Mouse (Mus musculus) 3134 (cell line): Measurements from ENCODE around the gene Slc46a2.
A peak's percentile ranks its signal among the peaks of the same experiment; 100 is the strongest.

ENCODE experiments used
- DNase-seq: peaks from one replicate; pipeline ENCODE4 v3.0.0-alpha.2; 2011; ENCODE audit warnings: low spot score; ENCODE audit not compliant: insufficient read length; ENCODE audit errors: extremely low read depth

Slc46a2 gene

GRCm38 (mm10) chr4:59892731-59893130, 22.1 kb downstream of the Slc46a2 start:
- DNase-seq: no peak

GRCm38 (mm10) chr4:59891723-59892416, 23.0 kb downstream of the Slc46a2 start:
- no peak for DNase-seq

- DNase-seq: no peak
Measured at GRCm38 (mm10) chr4:59890086-59890600, 24.7 kb downstream of the Slc46a2 start.

DNA sequence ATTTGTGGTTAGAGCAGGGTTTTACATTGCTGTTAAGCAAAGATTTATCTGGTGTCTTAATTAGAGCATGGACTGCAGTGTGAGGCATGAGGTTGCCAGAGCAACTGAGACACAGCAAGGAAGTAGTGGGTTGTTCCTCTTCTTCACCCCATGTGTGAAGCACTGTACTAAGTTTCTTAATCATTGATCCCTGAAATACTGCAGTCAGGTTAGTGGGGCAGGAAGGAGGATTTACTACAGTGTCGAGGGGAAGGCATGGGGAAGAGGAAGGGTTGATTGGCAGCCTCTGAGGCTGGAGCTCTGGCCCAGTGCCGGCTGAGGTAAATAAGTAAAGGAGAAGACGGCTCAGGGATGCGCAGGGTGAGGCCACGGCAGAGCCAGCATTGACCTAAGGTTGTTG, 26.8 kb downstream of the Slc46a2 start:
- no peak for DNase-seq

DNA sequence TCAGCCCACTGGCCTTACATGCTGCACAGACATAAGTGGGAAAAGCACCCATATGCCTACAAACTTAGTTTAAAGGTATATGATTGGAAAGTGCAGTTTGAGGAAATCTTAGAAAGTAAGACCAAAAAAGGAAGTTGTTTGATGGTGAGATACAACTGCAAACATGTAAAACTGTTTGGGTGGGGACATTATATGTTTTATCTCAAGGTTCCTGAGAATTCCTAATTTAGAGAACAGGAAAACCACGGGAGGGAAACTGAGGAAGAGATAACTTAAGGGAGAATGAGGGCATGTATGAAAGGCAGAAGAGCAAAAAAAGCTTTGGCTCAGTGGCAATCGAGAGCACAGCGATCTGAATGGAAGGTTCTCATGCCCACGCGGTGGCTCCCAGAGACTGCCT, 27.8 kb downstream of the Slc46a2 start:
- DNase-seq: no peak

DNA sequence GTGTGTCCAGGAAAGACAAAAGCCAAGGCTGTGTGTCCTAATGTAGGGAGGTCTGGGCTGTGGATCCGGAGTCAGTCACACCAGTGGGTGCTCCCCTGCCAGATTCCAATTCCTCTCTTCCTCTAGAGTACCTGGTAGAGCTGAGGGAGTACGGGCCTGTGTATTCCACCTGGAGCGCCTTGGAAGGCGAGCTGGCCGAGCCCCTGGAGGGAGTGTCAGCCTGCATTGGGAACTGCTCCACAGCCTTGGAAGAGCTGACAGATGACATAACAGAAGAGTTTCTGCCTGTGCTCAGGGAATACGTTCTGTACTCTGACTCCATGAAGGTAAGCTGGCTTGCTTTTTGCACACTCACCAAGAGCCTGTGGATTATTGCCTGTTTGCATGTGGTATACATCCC, 28.6 kb downstream of the Slc46a2 start:
- DNase-seq: no peak

- no peak for DNase-seq
Measured at GRCm38 (mm10) chr4:59884136-59884696, 30.6 kb downstream of the Slc46a2 start.

GRCm38 (mm10) chr4:59881210-59881609, 33.6 kb downstream of the Slc46a2 start:
- DNase-seq: no peak

- no peak for DNase-seq
Measured at GRCm38 (mm10) chr4:59880725-59881124, 34.1 kb downstream of the Slc46a2 start.

- no peak for DNase-seq
Measured at GRCm38 (mm10) chr4:59879444-59879843, 35.4 kb downstream of the Slc46a2 start.

DNA sequence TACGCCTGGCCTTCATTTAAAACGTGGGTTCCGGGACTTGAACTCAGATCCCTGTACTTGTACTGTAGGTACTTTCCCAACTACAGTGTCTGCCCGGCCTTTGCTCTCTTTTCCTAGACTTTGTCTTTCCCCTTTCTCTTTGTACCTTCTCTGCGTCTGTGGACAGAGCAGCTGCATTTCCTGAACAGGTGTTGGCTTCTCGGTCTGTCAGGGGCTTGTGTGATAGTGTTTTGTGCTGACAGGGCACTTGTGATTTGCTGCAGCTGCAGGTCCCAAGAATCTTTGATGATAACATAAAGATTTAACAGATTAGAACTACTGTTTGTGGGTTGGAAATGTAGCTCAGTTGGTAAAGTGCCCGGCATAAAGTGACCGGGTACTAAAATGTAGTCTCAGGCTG, 36.3 kb downstream of the Slc46a2 start:
- no peak for DNase-seq

DNA sequence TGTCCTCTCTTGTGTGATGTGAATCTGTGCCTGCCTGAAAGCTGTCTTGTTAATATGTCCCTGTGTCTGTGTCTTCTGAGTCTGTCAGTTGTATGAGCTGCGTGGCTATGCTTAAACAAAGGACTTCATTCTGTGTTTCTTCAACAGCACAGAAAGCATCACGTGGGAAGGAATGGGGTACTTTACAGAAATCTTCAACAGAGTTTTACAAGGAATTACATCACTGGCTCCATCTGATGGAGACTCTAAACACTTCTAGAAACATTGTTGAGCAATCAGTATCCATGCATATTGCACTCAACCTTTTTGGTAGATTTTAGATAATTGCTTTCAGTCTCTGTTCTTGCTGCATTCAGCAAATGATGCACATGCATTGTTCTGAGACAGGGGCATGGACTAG, 37.8 kb downstream of the Slc46a2 start:
- no peak for DNase-seq

DNA sequence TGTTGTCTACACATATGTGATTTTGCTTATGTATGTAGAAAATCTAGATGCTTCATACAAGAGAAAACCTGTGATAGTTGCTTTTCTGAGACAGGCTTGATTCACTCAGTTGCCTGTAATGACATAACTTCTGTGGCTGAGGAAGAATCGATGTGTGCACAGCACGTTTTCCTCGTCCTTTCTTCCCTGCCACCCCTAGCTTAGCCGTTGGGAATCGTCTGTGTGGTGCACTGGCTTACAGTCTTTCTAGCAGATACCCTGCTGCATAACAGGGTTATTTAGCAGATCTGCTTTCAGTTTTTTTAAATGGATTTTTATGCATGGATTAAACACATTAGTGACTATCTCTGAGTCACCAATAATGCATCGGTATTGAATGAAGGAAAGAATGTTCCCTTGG, 38.3 kb downstream of the Slc46a2 start:
- DNase-seq: no peak

- no peak for DNase-seq
Measured at GRCm38 (mm10) chr4:59873830-59874229, 41.0 kb downstream of the Slc46a2 start.

GRCm38 (mm10) chr4:59873240-59873639, 41.6 kb downstream of the Slc46a2 start:
- DNase-seq: no peak

GRCm38 (mm10) chr4:59870859-59871591, 43.8 kb downstream of the Slc46a2 start:
- peak; percentile 46 for DNase-seq

DNA sequence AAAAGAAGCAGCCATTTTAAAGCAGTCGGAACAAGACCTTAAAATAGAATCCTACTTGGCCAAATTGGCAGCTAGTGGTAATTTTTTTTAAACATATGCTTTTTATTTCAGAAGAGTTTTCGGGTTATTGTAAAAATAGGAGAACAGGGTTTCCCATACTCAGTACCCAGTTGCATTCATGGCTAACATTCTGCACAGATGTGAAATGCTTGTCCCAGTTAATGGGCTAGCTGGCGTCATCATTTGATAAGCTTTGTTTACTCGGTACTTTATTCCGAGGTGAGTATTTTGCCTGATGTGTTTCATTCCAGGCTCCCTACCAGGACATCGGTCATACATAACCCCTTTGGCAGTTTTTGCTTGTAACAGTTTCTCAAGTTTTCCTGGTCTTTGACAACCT, 44.4 kb downstream of the Slc46a2 start:
- no peak for DNase-seq

GRCm38 (mm10) chr4:59869488-59870057, 45.3 kb downstream of the Slc46a2 start:
- peak; percentile 64 for DNase-seq

DNA sequence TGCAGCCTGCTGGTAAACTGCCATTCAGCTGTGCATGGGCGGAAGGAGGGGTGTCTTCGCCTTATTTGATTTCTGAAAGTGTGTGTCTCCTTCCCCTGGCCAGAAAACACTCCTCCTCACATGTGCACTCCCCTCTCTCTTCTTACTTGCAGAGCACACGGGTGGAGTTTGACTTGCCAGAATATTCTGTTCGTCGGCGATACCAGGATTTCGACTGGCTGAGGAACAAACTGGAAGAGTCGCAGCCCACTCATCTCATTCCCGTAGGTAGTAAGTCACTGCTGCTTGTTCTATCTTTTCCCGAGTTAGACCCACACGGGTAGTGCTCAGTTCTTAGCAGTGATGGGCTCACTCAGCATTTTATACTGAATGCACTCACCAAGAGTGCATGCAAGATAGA, 46.8 kb downstream of the Slc46a2 start:
- no peak for DNase-seq

GRCm38 (mm10) chr4:59863869-59864268, 51.0 kb downstream of the Slc46a2 start:
- DNase-seq: no peak

DNA sequence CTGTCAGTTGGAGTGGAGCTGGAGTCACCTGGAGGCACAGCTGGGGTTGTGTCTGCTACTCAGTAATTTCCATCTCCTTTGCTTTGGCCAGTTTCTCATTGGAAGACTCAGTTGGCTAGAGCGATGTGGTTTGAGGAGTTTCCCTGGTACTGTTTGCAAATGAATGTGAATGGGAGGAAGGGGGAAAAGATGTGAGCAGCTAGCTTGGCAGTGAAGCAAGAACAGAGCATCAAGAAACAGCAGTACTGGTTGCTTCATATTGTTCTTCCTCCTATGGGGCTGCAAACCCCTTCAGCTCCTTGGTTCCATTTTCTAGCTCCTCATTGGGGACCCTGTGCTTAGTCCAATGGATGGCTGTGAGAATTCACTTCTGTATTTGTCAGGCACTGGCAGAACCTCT, 52.5 kb downstream of the Slc46a2 start:
- no peak for DNase-seq
